Comparison of ENCODE assay signal across 23 mouse cellular contexts in the genomic region with DNA sequence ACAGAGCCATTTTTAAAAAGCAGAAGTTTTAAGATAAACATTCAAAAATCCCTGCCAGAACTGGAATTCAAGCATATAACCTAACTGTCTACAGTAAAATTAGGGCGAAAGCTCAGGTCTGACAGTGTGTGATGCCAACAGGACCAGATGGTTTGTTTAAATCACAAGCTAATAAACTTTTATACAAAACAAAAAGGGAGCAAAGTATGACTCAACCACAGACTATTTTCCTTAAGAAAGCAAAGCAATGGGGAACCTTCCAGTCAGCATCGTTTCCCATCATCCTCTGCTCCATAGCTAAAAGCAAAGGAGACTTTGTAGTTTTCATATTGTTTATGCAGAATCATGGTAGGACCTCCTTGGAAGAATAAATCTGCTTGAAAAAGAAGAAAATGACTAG.
DNase-seq lines count a peak whose midpoint lies in the region; ATAC-seq and TF ChIP-seq lines count a peak whose summit lies in the region.
"Had no signal": no experiment of that assay in that cellular context is flagged by ENCODE, and none has a peak within 500 bp of the region (broad histone marks: within the 10 kb centered on the region; RNA-seq: fewer than 3 reads in every experiment).

No protein-coding gene starts in this region.

- H3K27ac ChIP-seq in kidney, postnatal 0 days: no peak overlapping the region
- H3K27ac ChIP-seq in kidney, embryonic 16.5 days (ENCODE audit: low read length): no peak overlapping the region
- peak overlapping the region; percentile 1; the same call in 1 of the 2 replicates for H3K27ac ChIP-seq in stomach, embryonic 15.5 days
- H3K27ac ChIP-seq in stomach, postnatal 0 days (replicated peaks): no peak overlapping the region
- no peak overlapping the region for H3K27ac ChIP-seq in lung, postnatal 0 days (ENCODE audit: low read length)
- H3K27ac ChIP-seq: embryonic facial prominence, embryonic 10.5 days; forebrain, embryonic 10.5 days; heart, embryonic 10.5 days; hindbrain, embryonic 12.5 days had no signal

- no peak overlapping the region for H3K4me2 ChIP-seq in kidney, postnatal 0 days (ENCODE audit: low read length)
- H3K4me2 ChIP-seq in kidney, embryonic 16.5 days (replicated peaks; ENCODE audit: low read depth, low read length): no peak overlapping the region
- H3K4me2 ChIP-seq in stomach, embryonic 15.5 days: no peak overlapping the region
- no peak overlapping the region for H3K4me2 ChIP-seq in stomach, postnatal 0 days (replicated peaks; ENCODE audit: low read depth)
- no peak overlapping the region for H3K4me2 ChIP-seq in lung, postnatal 0 days (replicated peaks; ENCODE audit: low read depth, low read length)
- H3K4me2 ChIP-seq: hindbrain, embryonic 12.5 days had no signal

- H3K27me3 ChIP-seq in kidney, postnatal 0 days (ENCODE audit: insufficient read depth, low read length): no peaks in the 10 kb centered on the region
- no peaks in the 10 kb centered on the region for H3K27me3 ChIP-seq in kidney, embryonic 16.5 days (ENCODE audit: insufficient read depth, low read length)
- no peaks in the 10 kb centered on the region for H3K27me3 ChIP-seq in stomach, embryonic 15.5 days (replicated peaks)
- no peaks in the 10 kb centered on the region for H3K27me3 ChIP-seq in stomach, postnatal 0 days (ENCODE audit: control insufficient read depth, insufficient read depth, low read length)
- no peaks in the 10 kb centered on the region for H3K27me3 ChIP-seq in lung, postnatal 0 days (replicated peaks; ENCODE audit: insufficient read depth, low read length)
- H3K27me3 ChIP-seq: CH12.LX; hindbrain, embryonic 12.5 days had no signal

- no peak overlapping the region for H3K9ac ChIP-seq in kidney, postnatal 0 days (ENCODE audit: low read depth, low read length)
- H3K9ac ChIP-seq in kidney, embryonic 16.5 days (replicated peaks; ENCODE audit: low read length): no peak overlapping the region
- H3K9ac ChIP-seq in stomach, embryonic 15.5 days: no peak overlapping the region
- no peak overlapping the region for H3K9ac ChIP-seq in stomach, postnatal 0 days (ENCODE audit: low read length)
- H3K9ac ChIP-seq in lung, postnatal 0 days (replicated peaks; ENCODE audit: low read depth): no peak overlapping the region
- H3K9ac ChIP-seq: hindbrain, embryonic 12.5 days had no signal

- H3K36me3 ChIP-seq in kidney, postnatal 0 days (ENCODE audit: insufficient read depth, low read length): no peaks in the 10 kb centered on the region
- no peaks in the 10 kb centered on the region for H3K36me3 ChIP-seq in kidney, embryonic 16.5 days (ENCODE audit: insufficient read depth, low read length)
- no peaks in the 10 kb centered on the region for H3K36me3 ChIP-seq in stomach, embryonic 15.5 days
- no peaks in the 10 kb centered on the region for H3K36me3 ChIP-seq in stomach, postnatal 0 days (ENCODE audit: control insufficient read depth, insufficient read depth, low read length)
- no peaks in the 10 kb centered on the region for H3K36me3 ChIP-seq in lung, postnatal 0 days (ENCODE audit: insufficient read depth, low read length)
- H3K36me3 ChIP-seq: embryonic facial prominence, embryonic 10.5 days; heart, embryonic 10.5 days; hindbrain, embryonic 12.5 days had no signal

- no peaks in the 10 kb centered on the region for H3K4me1 ChIP-seq in kidney, postnatal 0 days (replicated peaks; ENCODE audit: insufficient read depth, low read length)
- no peaks in the 10 kb centered on the region for H3K4me1 ChIP-seq in kidney, embryonic 16.5 days (ENCODE audit: insufficient read depth, low read length)
- no peaks in the 10 kb centered on the region for H3K4me1 ChIP-seq in stomach, embryonic 15.5 days
- no peaks in the 10 kb centered on the region for H3K4me1 ChIP-seq in stomach, postnatal 0 days (replicated peaks; ENCODE audit: control insufficient read depth, insufficient read depth)
- no peaks in the 10 kb centered on the region for H3K4me1 ChIP-seq in lung, postnatal 0 days (ENCODE audit: insufficient read depth, low read depth, low read length)
- H3K4me1 ChIP-seq: embryonic facial prominence, embryonic 10.5 days; forebrain, embryonic 10.5 days; heart, embryonic 10.5 days; hindbrain, embryonic 12.5 days had no signal

- H3K4me3 ChIP-seq in kidney, postnatal 0 days (replicated peaks; ENCODE audit: low read depth, low read length): no peak overlapping the region
- no peak overlapping the region for H3K4me3 ChIP-seq in kidney, embryonic 16.5 days (ENCODE audit: low read length)
- H3K4me3 ChIP-seq in stomach, embryonic 15.5 days (replicated peaks): no peak overlapping the region
- H3K4me3 ChIP-seq in stomach, postnatal 0 days (ENCODE audit: low read depth, low read length): no peak overlapping the region
- no peak overlapping the region for H3K4me3 ChIP-seq in lung, postnatal 0 days (ENCODE audit: low read depth, low read length)
- H3K4me3 ChIP-seq: embryonic facial prominence, embryonic 10.5 days; forebrain, embryonic 10.5 days; heart, embryonic 10.5 days; hindbrain, embryonic 12.5 days had no signal

- ATAC-seq in kidney, postnatal 0 days (replicated peaks; ENCODE audit: low FRiP score, low read depth): no peak
- no peak for ATAC-seq in kidney, embryonic 16.5 days (ENCODE audit: low FRiP score, low TSS enrichment)
- no peak for ATAC-seq in stomach, embryonic 15.5 days (ENCODE audit: insufficient read depth, low FRiP score, low read depth)
- ATAC-seq in stomach, postnatal 0 days (ENCODE audit: low FRiP score, low TSS enrichment): no peak
- ATAC-seq in lung, postnatal 0 days: peak; percentile 60; the same call in 1 of the 2 replicates
- ATAC-seq: forebrain, embryonic 14.5 days; hindbrain, embryonic 16.5 days had no signal

- H3K9me3 ChIP-seq in kidney, postnatal 0 days (replicated peaks; ENCODE audit: low read length): no peaks in the 10 kb centered on the region
- no peaks in the 10 kb centered on the region for H3K9me3 ChIP-seq in kidney, embryonic 16.5 days (ENCODE audit: low read length)
- H3K9me3 ChIP-seq in stomach, embryonic 15.5 days: no peaks in the 10 kb centered on the region
- no peaks in the 10 kb centered on the region for H3K9me3 ChIP-seq in stomach, postnatal 0 days (ENCODE audit: control insufficient read depth, low read length)
- H3K9me3 ChIP-seq in lung, postnatal 0 days (ENCODE audit: low read length): no peaks in the 10 kb centered on the region
- H3K9me3 ChIP-seq: embryonic facial prominence, embryonic 10.5 days; forebrain, embryonic 10.5 days; heart, embryonic 10.5 days; hindbrain, embryonic 12.5 days had no signal

- WGBS in kidney, postnatal 0 days: 81% methylated on average over 2 of the region's 2 CpGs
- WGBS in kidney, embryonic 16.5 days: 83% methylated on average over 2 of the region's 2 CpGs
- WGBS in stomach, embryonic 15.5 days: 57% methylated on average over 2 of the region's 2 CpGs
- 61% methylated on average over 2 of the region's 2 CpGs for WGBS in stomach, postnatal 0 days
- WGBS in lung, postnatal 0 days: 68% methylated on average over 2 of the region's 2 CpGs

- peak; percentile 12 for DNase-seq in kidney, postnatal 0 days (ENCODE audit: low spot score)
- no peak for DNase-seq in stomach, postnatal 0 days (ENCODE audit: low spot score)
- DNase-seq in lung, postnatal 0 days (ENCODE audit: low spot score): peak; percentile 72
- DNase-seq in lung, postnatal 36 days: peak; percentile 41
- DNase-seq in testis, postnatal 14 days (ENCODE audit: low spot score): no peak
- no peak for DNase-seq in spleen, postnatal 10 days (ENCODE audit: low spot score in 2 of 2)
- DNase-seq: adrenal gland, adult 8-10 months; adrenal gland, postnatal 36 days; cerebellum, adult 11-12 months; cerebellum, adult 9-11 months; gastrocnemius, postnatal 36 days; heart, adult 11 months; heart, postnatal 10 days; heart, postnatal 4 days had no signal

- TF ChIP-seq CTCF in kidney, postnatal 0 days (IDR thresholded peaks at IDR 0.05; ENCODE audit: low read depth): no peak
- TF ChIP-seq CTCF in stomach, postnatal 0 days (IDR thresholded peaks at IDR 0.05; ENCODE audit: low read depth): no peak
- no peak for TF ChIP-seq CTCF in lung, postnatal 0 days (IDR thresholded peaks at IDR 0.05)

- no peak for TF ChIP-seq EP300 in stomach, postnatal 0 days (optimal IDR thresholded peaks at IDR 0.05)
- peak; percentile 63; the same call in 1 of the 2 replicates for TF ChIP-seq EP300 in lung, postnatal 0 days (IDR thresholded peaks at IDR 0.05)

Comparison
In these comparisons a context has a peak if more than half of its experiments do, and no peak if none do; other contexts are left out.
1. DNase-seq: peak in kidney, postnatal 0 days (single experiment), lung, postnatal 0 days (single experiment) and lung, postnatal 36 days (single experiment); none in stomach, postnatal 0 days (single experiment), testis, postnatal 14 days (single experiment) and spleen, postnatal 10 days (0 of 2).